Mouse (Mus musculus): ENCODE measurements around the gene Hist1h4b. TPM values are rescaled to one million over a fixed set of nuclear protein-coding genes. Genes with fewer than 3 reads are reported as not detected.
A peak's percentile ranks its signal among the peaks of the same experiment; 100 is the strongest.
"Not testable (repeated sequence)": the region's sequence is repeated elsewhere in the genome, so short reads cannot be mapped to it uniquely, and the experiment has no call there.

Hist1h4b gene
- polyA plus RNA-seq, 1 experiment from 2014 or later = 2.1 TPM

GRCm38 (mm10) chr13:23751478-23751956, 5.3 kb upstream of the Hist1h4b start:
- DNase-seq (ENCODE audit: low spot score) (no peak), ATAC-seq (ENCODE audit: low FRiP score) (no peak)
- Histone ChIP-seq H3K4me3 (replicated peaks; ENCODE audit: low read length) (peak overlapping the region; percentile 40), H3K36me3 (replicated peaks; ENCODE audit: control insufficient read depth, insufficient read depth) (no peaks in the 10 kb centered on the region), H3K4me1 (replicated peaks; ENCODE audit: control insufficient read depth, insufficient read depth, low read length) (peaks cover 11% of the 10 kb centered on the region), H3K4me2 (replicated peaks) (peak overlapping the region; percentile 70), H3K27ac (peak overlapping the region; percentile 93), H3K27me3 (ENCODE audit: control insufficient read depth, insufficient read depth, low read length) (no peaks in the 10 kb centered on the region), H3K9me3 (ENCODE audit: control insufficient read depth, low read length) (no peaks in the 10 kb centered on the region), H3K9ac (peak overlapping the region; percentile 60)
- under 1% methylated on average over 11 of the region's 11 CpGs for WGBS

DNA sequence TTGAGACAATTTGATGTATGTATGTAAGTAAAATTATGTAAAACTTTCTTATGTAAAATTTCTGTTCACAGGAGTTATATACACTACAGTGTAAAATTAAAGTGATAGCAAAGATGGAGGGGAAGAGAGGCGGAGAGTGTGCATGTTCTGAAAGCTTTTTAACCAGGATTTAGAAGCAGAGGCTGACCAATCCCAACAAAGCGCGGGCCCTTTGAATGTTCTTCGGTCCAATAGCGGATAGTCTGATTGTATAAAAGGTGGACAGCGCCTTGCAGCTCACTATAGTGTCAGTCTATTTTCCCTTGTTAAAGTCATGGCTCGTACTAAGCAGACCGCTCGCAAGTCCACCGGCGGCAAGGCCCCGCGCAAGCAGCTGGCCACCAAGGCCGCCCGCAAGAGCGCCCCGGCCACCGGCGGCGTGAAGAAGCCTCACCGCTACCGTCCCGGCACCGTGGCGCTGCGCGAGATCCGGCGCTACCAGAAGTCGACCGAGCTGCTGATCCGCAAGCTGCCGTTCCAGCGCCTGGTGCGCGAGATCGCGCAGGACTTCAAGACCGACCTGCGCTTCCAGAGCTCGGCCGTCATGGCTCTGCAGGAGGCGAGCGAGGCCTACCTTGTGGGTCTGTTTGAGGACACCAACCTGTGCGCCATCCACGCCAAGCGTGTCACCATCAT, 4.6 kb upstream of the Hist1h4b start, which contains the start of gene Hist1h3b:
TSS of gene Hist1h3b (plus strand) at position 201 of the 675 bp plus-strand sequence.
- H3K36me3 ChIP-seq (replicated peaks; ENCODE audit: control insufficient read depth, insufficient read depth); H3K4me1 ChIP-seq (replicated peaks; ENCODE audit: control insufficient read depth, insufficient read depth, low read length); H3K27me3 ChIP-seq (ENCODE audit: control insufficient read depth, insufficient read depth, low read length); H3K9me3 ChIP-seq (ENCODE audit: control insufficient read depth, low read length): not testable (repeated sequence)
- Histone ChIP-seq H3K27ac (peak within 1 kb of the TSS; percentile 93), H3K9ac (peak within 1 kb of the TSS; percentile 60), H3K4me3 (replicated peaks; ENCODE audit: low read length) (peak within 1 kb of the TSS; percentile 40), H3K4me2 (replicated peaks) (peak within 1 kb of the TSS; percentile 70)
- under 1% methylated on average over 17 of the region's 47 CpGs for whole genome bisulfite sequencing
- ATAC-seq (ENCODE audit: low FRiP score) = peak; percentile 85
- peak; percentile 96 for DNase-seq (ENCODE audit: low spot score)

DNA sequence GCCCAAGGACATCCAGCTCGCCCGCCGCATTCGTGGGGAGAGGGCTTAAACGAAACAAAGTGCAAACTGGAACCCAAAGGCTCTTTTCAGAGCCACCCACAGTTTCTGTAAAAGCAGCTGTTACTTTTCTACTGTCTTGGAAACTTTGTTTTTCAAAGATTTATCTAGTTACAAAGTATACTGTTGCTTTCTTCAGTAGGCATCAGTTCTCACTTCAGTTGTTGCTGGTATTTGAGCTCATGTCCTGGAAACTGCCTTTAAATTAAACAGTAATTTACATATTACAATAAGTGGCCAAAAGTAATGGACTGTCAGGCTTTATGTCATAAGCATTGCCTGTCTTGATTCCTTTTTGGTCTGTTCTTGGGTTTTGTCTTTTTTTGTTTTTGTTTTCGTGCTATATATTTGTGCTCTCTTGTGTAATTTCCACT, 4.1 kb upstream of the Hist1h4b start:
- Histone ChIP-seq H3K27me3 (ENCODE audit: control insufficient read depth, insufficient read depth, low read length) (no peaks in the 10 kb centered on the region), H3K9ac (no peak overlapping the region), H3K4me3 (replicated peaks; ENCODE audit: low read length) (peak overlapping the region; percentile 22; the same call in 1 of the 2 replicates), H3K27ac (no peak overlapping the region), H3K36me3 (replicated peaks; ENCODE audit: control insufficient read depth, insufficient read depth) (no peaks in the 10 kb centered on the region), H3K4me1 (replicated peaks; ENCODE audit: control insufficient read depth, insufficient read depth, low read length) (peaks cover 9% of the 10 kb centered on the region), H3K4me2 (replicated peaks) (peak overlapping the region; percentile 35), H3K9me3 (ENCODE audit: control insufficient read depth, low read length) (no peaks in the 10 kb centered on the region)
- no peak for DNase-seq (ENCODE audit: low spot score)
- no peak for ATAC-seq (ENCODE audit: low FRiP score)
- 3% methylated on average over 6 of the region's 6 CpGs for WGBS

DNA sequence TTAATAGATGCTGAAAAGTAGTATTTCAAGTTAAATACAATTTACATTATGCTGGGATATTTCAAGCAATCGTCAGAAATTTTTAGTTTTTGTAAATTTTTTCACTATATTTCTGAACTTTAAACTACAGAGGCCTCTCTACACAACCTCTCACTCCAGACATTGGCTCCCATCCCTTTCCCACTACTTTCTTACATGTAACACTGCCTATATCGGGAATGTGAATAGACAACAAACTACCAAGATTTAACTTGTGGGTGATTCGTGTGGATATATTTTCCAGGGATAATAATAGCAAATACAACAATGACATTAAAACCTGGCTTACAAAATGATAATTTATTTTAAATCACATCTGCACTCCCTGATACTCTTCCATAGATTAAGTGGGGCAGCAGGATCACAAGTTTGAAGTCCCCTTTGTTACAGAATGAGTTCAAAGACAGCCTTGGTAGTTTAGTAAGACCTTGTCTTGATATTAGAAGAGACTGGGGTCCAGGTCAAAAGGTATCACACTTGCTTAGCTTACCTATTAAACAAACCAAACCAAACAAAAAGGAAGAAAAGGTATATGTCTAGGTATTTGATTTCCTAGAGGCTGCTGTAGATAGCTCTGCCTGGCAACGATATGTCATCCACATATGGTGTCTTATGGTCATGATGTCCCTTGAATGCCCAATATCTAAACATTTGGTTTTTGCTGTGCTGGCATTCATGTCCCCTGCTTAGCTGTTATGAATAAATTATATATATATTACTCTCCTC, 3.3 kb upstream of the Hist1h4b start:
- H3K36me3 ChIP-seq (replicated peaks; ENCODE audit: control insufficient read depth, insufficient read depth) = no peaks in the 10 kb centered on the region
- H3K4me2 ChIP-seq (replicated peaks) = no peak overlapping the region
- no peaks in the 10 kb centered on the region for H3K27me3 ChIP-seq (ENCODE audit: control insufficient read depth, insufficient read depth, low read length)
- 60% methylated on average over 4 of the region's 4 CpGs for WGBS
- H3K9me3 ChIP-seq (ENCODE audit: control insufficient read depth, low read length) = no peaks in the 10 kb centered on the region
- peaks cover 9% of the 10 kb centered on the region for H3K4me1 ChIP-seq (replicated peaks; ENCODE audit: control insufficient read depth, insufficient read depth, low read length)
- DNase-seq (ENCODE audit: low spot score) (no peak), ATAC-seq (ENCODE audit: low FRiP score) (no peak)
- no peak overlapping the region for H3K9ac ChIP-seq
- H3K27ac ChIP-seq = no peak overlapping the region
- no peak overlapping the region for H3K4me3 ChIP-seq (replicated peaks; ENCODE audit: low read length)

DNA sequence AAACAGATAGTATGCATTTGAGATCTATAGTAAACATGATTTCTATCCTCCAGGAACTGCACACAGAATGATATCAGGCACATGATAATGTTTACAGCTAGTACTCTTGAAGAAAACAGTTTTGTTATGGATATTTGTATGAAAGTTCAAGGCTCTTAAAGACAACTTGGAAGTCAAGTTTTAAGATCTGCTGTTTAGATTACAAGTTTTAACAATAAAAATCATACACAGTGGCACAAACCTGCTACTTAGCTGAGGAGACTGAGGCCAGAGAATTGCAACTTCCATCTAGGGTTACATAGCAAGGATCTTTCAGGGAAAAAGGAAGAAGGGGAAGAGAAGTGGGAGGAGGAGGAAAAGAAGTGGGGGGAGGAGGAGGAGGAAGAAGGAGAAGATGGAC, 1.8 kb upstream of the Hist1h4b start:
- Histone ChIP-seq H3K27me3 (ENCODE audit: control insufficient read depth, insufficient read depth, low read length) (no peaks in the 10 kb centered on the region), H3K4me2 (replicated peaks) (no peak overlapping the region), H3K4me3 (replicated peaks; ENCODE audit: low read length) (no peak overlapping the region), H3K36me3 (replicated peaks; ENCODE audit: control insufficient read depth, insufficient read depth) (no peaks in the 10 kb centered on the region), H3K27ac (no peak overlapping the region), H3K4me1 (replicated peaks; ENCODE audit: control insufficient read depth, insufficient read depth, low read length) (peaks cover 12% of the 10 kb centered on the region), H3K9ac (no peak overlapping the region), H3K9me3 (ENCODE audit: control insufficient read depth, low read length) (no peaks in the 10 kb centered on the region)
- ATAC-seq (ENCODE audit: low FRiP score) (no peak), DNase-seq (ENCODE audit: low spot score) (no peak)

- Histone ChIP-seq H3K9ac (peak overlapping the region; percentile 62), H3K27me3 (ENCODE audit: control insufficient read depth, insufficient read depth, low read length) (no peaks in the 10 kb centered on the region), H3K4me2 (replicated peaks) (peak overlapping the region; percentile 71), H3K4me3 (replicated peaks; ENCODE audit: low read length) (peak overlapping the region; percentile 33), H3K9me3 (ENCODE audit: control insufficient read depth, low read length) (no peaks in the 10 kb centered on the region), H3K27ac (peak overlapping the region; percentile 76), H3K36me3 (replicated peaks; ENCODE audit: control insufficient read depth, insufficient read depth) (no peaks in the 10 kb centered on the region), H3K4me1 (replicated peaks; ENCODE audit: control insufficient read depth, insufficient read depth, low read length) (peaks cover 17% of the 10 kb centered on the region)
- peak; percentile 35 for DNase-seq (ENCODE audit: low spot score)
- ATAC-seq (ENCODE audit: low FRiP score) = no peak; the same call in 1 of the 2 replicates
- 2% methylated on average over 15 of the region's 23 CpGs for WGBS
Measured at GRCm38 (mm10) chr13:23757211-23757773, 479 bp downstream of the Hist1h4b start.

DNA sequence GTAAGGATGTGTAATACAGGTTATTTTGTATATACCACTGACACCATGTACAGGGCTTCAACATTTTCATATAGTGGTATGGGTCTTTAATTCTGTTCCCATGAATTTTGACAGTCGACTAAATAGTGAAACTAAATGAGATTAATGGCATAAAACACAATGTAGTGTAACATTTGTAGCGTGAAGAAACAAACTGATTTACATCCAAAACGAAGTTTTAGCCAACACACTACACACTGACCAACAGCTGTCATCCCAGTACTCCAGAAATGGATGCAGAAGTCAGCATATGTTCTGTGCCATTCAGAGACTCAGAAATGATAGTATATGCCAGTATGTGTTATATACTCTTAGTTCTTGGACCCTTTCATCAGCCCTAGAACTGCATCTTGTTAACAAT, 1.1 kb downstream of the Hist1h4b start:
- Histone ChIP-seq H3K27ac (no peak overlapping the region), H3K36me3 (replicated peaks; ENCODE audit: control insufficient read depth, insufficient read depth) (no peaks in the 10 kb centered on the region), H3K9me3 (ENCODE audit: control insufficient read depth, low read length) (no peaks in the 10 kb centered on the region), H3K27me3 (ENCODE audit: control insufficient read depth, insufficient read depth, low read length) (no peaks in the 10 kb centered on the region), H3K9ac (no peak overlapping the region), H3K4me1 (replicated peaks; ENCODE audit: control insufficient read depth, insufficient read depth, low read length) (peaks cover 18% of the 10 kb centered on the region), H3K4me2 (replicated peaks) (no peak overlapping the region), H3K4me3 (replicated peaks; ENCODE audit: low read length) (no peak overlapping the region)
- DNase-seq (ENCODE audit: low spot score) (no peak), ATAC-seq (ENCODE audit: low FRiP score) (no peak)
- WGBS = 48% methylated on average over 3 of the region's 3 CpGs

- no peak for ATAC-seq (ENCODE audit: low FRiP score)
- 64% methylated on average over 3 of the region's 3 CpGs for WGBS
- Histone ChIP-seq H3K36me3 (replicated peaks; ENCODE audit: control insufficient read depth, insufficient read depth) (no peaks in the 10 kb centered on the region), H3K27ac (no peak overlapping the region), H3K27me3 (ENCODE audit: control insufficient read depth, insufficient read depth, low read length) (no peaks in the 10 kb centered on the region), H3K4me1 (replicated peaks; ENCODE audit: control insufficient read depth, insufficient read depth, low read length) (peaks cover 29% of the 10 kb centered on the region), H3K4me3 (replicated peaks; ENCODE audit: low read length) (no peak overlapping the region), H3K9me3 (ENCODE audit: control insufficient read depth, low read length) (no peaks in the 10 kb centered on the region), H3K4me2 (replicated peaks) (no peak overlapping the region), H3K9ac (no peak overlapping the region)
- no peak for DNase-seq (ENCODE audit: low spot score)
Measured at GRCm38 (mm10) chr13:23759251-23759771, 2.5 kb downstream of the Hist1h4b start.

DNA sequence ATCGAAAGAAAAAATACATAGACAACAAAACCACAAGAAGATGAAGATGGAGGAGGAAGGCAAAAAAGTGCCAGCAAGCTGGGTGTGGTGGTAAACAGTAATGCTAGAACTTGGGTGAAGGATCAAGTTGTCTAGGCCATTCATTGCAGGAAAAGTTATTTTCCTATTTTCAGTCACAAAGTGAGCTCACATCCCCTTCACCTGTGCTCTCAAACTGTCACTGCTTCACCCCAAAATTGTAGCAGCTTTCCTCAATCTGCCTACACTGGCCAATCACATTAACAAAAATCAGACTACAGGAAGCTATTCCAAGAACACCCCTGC, 3.1 kb downstream of the Hist1h4b start:
- H3K27me3 ChIP-seq (ENCODE audit: control insufficient read depth, insufficient read depth, low read length) = no peaks in the 10 kb centered on the region
- peak overlapping the region; percentile 87; the same call in 1 of the 2 replicates for H3K27ac ChIP-seq
- no peak overlapping the region for H3K4me3 ChIP-seq (replicated peaks; ENCODE audit: low read length)
- peaks cover 31% of the 10 kb centered on the region for H3K4me1 ChIP-seq (replicated peaks; ENCODE audit: control insufficient read depth, insufficient read depth, low read length)
- 89% methylated on average over 1 of the region's 1 CpGs for WGBS
- H3K4me2 ChIP-seq (replicated peaks) = peak overlapping the region; percentile 90
- H3K9me3 ChIP-seq (ENCODE audit: control insufficient read depth, low read length) = no peaks in the 10 kb centered on the region
- H3K36me3 ChIP-seq (replicated peaks; ENCODE audit: control insufficient read depth, insufficient read depth) = no peaks in the 10 kb centered on the region
- ATAC-seq (ENCODE audit: low FRiP score) (no peak), DNase-seq (ENCODE audit: low spot score) (no peak)
- H3K9ac ChIP-seq = 0 out of 2 replicates have a peak overlapping the region, but pooled peaks have one; percentile 58
